Mouse (Mus musculus) heart, postnatal 0 days (tissue): ENCODE data around the gene Asb8.

Source experiments
- CTCF ChIP-seq: IDR thresholded peaks from 2 replicates; pipeline ENCODE4 v1.5.1; 2016; ENCODE audit warnings: antibody characterized with exemption, control low read depth, low read depth
- EP300 ChIP-seq: IDR thresholded peaks from 2 replicates; pipeline ENCODE4 v1.6.1; 2016; ENCODE audit warnings: antibody characterized with exemption, low read depth

- TF ChIP-seq CTCF (no peak), EP300 (no peak)
These were observed 46.1 kb downstream of the Asb8 start for GRCm38 (mm10) chr15:98119363-98119762.
